Mouse (Mus musculus) adrenal gland, adult (tissue): ENCODE results near the gene Serp2.

Source experiments
- DNase-seq, 2 experiments: peaks; one replicate each; pipeline ENCODE4 v3.0.0; 2022 to 2023; ENCODE audit warnings: low spot score in 1 of 2; ENCODE audit not compliant: inconsistent age in 2 of 2

The Serp2 gene

DNA sequence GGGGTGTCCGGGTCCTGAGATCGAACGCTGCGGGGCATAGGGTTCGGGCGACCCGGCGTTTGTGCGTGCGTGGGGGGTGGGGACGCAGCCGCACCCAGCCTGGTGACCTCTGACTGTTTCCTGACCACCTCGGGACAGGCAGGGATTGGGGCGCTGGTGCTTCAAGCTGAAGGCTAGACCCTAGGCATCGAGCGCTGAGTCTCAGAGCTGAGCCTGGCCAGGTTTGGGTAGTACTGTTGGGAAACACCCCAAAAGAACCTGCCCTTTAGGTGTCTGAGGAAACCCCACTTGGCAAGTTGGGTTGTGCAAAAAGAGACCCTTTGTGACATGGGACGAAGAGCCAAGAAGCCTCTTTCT, at the start of gene Serp2:
Gene Serp2, minus strand, starts transcription at position 38 of the 357 bp plus-strand sequence.
- no peak for DNase-seq

DNA sequence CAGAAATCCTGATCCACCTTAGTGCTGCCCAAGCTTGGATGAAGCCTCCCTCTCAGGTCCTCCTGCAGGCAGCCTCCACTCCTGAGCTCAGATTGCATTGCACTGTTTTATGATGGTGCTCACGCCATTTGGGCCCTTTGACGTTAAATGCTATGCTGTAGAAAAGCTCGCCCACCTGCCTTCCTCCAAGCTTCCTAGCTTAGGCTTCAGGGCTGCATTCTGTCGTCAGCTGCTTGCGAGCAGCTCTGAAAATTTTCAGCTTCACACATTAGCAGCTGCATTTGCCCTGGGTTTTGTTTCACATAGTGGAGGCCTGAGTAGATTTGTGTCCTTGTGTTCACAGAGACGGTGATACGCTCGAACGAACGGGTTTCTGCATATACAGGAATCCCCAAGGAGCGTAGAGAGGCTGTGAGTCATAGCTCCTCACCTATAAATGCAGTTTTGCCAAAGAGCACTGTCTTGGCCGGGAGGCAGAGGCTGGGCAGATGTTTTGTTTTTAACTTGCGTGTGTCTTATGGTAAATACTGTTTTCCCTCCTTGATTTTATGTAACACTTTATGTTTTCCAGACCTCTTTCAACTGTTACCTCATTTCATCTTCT, 49.3 kb upstream of the Serp2 start:
- peak in 1 of 2 experiments; percentile 60 for DNase-seq

DNA sequence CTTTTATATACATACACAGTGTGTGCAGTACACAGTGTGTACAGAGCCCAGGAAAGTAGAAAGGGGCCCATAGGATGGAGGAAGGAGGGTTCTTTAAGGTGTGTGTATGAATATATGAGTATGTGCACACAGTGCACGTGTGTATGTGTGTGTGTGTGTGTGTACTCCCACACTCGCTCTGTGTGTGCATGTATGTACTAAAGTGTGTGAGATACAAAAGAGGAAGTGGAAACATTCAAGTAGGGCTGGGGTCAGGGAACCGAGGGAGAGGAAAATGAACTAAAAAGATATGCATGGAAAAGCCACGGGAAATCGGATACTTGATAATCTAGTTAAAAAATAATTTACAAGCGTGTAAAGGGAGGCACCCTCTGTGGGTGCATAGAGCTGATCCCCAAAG, 47.3 kb upstream of the Serp2 start:
- no peak for DNase-seq

DNA sequence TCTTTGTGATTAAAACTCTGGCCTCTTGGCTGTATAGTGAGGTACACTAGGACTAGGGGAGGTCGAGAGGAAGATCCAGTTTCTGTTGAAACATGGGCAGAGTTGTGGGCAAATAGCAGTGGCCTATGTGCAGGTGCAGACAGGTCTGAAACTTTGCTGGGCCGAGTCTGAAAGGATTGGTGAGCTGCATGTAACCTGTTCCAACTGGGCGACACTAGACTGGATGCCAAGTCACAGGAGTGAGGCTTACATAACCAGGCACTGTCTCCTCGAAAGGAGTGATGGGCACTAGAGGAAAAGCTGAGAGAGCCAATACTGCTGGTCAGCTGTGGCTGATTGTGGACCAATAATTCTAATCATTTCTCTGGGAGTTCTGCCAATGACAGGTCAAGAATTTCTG, 45.0 kb upstream of the Serp2 start:
- peak; percentile 13 to 49 for DNase-seq

DNA sequence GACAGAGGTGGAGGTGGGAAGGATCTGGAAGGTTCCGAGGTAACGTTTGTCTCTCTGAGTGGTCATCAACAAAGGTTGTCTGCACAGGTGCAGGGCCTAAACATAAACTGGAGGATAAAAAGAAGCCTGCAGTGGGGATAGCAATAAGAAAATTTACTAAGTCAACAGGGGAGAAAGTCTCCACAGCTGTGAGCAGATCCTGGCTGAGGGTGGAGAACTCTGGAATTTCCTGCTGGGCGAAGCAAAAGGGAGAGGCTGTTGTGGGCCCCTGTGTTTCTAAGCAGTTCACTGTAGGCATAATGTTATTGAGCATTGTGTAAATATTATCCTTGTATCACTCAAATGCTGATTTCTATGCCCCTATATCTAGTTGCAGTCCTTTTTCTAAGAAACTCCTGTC, 43.7 kb upstream of the Serp2 start:
- no peak for DNase-seq

DNA sequence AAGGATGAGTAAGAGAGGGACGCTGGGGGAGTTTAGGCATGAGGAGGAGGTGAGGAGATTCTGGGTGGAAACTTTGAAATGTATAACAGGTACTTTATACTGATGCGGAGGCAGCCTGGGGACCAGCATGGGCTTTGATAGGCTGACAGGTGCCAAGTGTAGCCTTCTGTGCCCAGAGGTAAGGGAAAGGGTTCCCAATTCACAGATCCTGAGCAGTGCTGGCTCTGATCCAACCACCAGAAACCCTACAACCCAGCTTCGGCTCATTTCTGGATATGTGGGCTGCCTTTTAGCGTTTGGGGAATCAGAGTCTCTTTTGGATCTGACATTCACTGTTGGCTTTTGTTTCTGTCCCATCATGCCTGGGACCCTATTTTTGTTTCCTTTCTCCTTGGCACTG, 43.0 kb upstream of the Serp2 start:
- DNase-seq, result peak in 1 of 2 experiments; percentile 9

DNA sequence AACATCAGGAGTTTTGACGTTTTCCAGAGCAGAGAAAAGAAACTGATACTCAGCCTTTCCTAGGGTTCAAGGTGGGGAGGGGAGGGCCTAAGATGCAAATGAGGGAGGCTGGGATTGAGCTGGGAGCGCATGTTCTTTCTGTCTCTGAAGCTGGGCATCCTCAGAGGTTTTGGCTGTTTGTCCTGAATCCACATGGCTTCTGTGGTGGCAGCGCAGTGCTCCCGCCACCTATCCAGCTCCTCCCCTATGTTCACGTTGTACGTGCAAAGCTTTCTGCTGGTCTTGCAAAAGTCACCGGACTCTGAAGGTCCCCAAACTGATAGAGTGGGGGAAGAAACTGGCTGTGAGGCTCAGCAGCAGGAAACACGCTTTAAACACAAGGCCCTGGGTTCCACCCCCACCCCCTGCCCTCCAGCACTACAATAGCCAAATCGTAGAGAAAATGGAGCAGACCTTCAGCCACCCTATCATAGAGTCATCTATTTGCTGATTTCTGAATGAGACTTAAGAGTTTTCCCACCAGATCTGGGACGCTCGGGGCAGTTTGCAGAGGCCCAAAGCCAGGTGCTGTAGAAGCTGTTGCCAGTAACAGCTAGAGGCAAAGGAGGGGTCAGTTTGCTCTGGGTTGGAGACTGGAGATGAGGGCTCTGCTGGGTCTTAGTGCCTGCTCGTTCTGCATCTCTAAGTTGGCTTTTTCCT, 42.0 kb upstream of the Serp2 start:
- DNase-seq, result peak; percentile 66 to 85

DNA sequence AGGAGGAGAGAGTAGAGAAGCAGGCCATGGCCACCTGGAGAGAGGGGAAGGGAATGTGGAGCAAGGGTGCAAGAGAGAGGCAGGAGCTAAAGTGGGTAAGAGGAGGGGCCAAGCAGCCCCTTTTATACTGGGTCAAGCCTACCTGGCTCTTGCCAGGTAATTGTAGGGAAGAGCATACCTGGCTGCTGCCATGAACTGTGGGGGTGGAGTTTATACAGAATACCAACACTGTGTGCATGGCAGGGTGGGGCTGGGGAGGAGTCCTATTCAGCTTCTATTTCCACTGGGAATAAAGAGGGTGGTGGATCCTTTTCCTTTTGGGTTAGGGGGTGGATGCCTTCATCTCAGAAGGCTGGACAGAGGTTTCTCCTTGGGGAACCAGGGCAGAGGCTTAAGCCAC, 41.1 kb upstream of the Serp2 start:
- peak in 1 of 2 experiments; percentile 7 for DNase-seq

DNA sequence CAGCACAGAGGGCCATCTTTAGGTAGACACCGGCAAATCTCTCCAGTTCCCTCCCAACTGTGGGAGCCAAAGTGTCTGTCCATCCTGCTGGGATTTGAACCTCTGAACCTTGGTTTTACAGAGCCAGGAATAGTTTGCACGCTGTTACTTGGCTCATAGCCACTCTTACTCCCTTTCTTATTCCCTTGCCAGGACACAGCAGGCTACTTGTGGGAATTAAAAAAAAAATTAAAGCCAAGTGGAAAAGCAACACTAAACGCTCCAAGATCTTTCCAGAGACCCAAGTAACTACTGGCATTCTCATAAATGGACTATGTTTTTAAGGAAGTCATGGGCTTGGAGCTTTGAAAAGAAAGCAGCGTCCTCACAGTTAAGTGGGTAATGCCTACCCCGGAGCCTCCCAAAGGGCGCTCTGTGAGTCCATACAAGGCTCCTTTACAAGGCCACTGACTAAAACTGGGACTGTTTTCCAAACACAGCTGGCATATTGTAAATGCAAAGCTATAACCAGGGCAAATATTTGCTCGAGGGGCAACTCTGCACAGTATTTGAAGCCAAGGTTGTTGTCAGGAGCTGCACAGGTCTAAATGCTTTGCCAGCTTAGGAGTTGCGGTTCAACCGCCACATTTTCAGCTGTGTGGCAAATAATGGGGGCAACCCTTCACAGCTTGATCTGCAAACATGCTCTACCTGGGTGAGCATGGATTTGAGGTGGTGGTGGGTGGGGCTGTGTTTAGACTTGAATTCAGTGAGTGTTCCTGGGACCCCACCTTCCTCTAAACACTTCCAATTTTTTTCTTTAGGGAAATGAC, 38.6 kb upstream of the Serp2 start:
- peak; percentile 26 to 80 for DNase-seq

DNA sequence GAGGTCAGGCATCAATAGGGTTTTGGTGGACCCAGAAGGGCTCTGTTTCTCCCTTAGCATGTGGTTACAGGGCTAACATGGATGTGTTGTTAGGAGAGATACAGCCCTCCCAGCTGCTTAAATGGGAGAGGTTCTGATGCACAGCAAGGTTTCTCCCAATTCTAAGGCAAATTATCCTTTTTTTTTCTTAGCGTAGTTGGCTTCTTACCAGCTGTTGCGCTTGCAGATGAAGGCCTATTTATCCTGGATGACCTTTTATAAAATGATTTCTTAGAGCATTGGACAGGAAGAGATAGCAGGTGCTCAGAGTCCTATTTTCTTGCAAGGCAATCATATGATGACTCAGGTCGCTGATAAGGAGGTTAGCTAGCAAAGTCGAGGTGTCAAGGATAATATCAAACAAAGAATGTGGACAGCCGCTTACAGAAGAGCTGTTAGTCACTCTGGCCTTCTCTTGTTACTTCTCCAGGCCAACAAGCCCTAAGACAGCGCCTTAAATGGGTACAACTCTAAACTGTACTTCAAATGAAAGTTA, 37.7 kb upstream of the Serp2 start:
- DNase-seq, result peak; percentile 73 to 92

DNA sequence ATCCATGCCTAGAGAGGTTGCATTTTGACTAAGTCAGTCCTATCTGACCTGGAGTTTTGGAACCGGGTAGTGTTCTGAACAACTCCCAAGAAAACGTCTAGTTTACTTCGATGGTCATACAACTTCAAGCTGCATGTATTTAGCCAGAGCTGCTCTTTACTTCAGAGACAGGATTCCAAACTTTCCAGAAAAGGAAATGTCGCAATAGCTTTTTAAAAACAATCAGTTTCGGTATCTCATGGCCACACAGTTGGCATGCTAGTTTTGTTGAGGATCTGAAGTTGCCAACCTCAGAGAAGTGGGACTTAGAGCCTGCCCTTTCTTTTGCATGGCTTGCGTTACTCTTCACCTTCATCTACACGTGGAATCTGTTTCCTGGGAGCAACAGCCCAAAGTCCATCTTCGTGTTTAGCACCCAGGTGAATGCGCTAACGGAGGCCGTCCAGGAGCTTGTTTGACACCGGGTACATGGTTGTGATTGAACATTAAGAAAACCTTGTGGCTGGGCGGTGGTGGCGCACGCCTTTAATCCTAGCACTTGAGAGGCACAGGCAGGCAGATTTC, 37.0 kb upstream of the Serp2 start:
- peak; percentile 33 to 84 for DNase-seq

DNA sequence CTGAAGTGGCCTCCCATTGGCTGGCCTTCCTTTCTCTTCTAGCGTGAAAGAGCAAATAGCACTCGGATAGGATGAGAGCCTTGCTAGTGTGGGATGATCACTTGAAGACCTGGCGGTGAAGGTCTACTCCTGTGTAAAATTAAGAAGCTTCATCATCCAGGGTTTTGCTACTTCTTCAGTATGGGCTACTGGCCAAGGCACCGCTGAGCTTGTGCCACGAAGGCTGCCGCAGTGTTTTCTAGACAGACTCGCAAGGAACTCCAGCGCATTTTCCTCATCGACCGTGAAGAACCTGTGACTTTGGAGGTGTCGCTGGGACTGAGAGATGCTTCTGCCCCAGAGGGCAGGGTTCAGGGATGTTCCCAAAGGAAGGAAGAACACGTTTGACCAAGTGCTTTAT, 36.0 kb upstream of the Serp2 start:
- peak; percentile 26 to 48 for DNase-seq

DNA sequence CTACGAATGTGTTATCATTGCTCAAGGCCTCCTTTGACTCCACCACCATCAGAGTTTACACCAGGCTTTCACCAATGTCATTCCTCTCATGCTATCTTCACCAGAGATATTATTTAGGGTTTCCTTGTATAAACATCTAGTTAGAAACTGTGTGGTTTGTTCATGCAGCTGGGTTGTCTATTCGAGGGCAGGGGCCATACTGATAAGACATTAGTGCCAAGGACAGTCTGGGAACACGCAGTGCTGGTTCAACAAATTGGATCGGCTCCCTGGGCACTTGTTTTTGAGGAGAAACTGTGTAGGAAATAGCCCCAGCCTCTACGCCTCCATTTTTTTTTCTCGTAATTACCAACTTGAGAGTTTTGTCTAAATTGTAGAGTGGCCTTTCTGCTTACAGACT, 35.4 kb upstream of the Serp2 start:
- DNase-seq, result peak; percentile 85 to 87

DNA sequence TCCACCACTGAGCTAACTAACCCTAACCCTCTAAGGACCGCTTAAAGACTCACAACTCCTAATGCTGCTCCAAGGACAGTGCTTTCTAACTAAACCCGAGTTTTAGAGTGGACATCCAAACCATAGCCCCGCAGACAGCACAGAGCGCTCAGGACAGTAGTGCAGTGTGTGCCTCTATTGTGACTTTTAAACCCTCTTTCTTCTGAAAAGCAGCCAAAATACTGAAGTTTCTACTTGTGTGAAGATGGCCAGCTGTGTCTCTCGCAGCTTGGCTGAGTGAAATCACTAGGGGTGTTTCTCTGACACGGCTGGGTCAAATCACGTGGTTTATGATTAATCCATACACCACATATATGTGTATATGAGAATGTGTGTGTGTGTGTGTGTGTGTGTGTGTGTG, 33.4 kb upstream of the Serp2 start:
- DNase-seq, result no peak

DNA sequence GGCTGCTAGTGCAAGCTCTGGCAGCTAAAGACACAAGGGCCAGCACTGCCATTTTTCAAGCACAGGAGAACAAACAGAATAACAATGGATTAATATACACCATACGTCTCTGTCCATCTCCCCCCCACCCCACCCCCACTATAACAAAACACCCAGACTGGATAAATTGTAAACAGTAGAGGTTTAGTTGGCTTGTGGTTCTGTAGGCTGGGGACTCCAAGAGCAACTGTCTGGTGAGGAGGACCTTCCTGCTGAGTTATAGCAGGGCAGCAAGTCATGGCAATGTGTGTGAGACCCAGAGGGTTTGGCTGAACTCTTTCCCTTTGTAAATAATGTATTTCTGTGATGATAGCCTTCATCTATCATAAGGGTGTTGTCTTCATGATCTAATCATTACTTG, 33.0 kb upstream of the Serp2 start:
- DNase-seq, result no peak

DNA sequence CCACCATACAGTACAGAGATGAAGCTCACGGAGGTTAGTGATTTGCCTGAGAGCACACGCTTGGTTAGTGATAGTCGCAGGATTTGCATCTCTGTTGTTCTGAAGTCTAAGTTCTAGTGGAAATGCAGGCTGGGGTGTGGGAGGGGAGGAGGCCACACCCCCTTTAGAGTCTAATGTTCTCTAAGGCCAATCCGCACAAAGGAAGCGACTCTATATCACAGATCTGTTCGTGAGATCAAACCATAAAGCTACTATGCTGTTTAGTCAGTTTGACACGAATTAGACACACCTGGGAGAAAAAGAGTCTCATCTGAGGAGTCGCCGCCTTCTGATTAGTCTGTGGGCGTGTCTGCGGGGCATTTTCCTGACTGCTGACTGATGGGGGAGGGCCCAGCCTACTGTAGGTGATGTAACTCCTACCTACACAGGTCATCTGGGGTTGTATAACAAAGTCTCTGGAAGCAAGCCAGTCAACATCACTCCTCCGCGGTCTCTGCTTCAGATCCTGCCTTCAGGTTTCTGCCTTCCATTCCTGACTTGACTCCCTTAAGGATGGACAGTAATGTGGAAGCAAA, 29.2 kb upstream of the Serp2 start:
- DNase-seq, result no peak

DNA sequence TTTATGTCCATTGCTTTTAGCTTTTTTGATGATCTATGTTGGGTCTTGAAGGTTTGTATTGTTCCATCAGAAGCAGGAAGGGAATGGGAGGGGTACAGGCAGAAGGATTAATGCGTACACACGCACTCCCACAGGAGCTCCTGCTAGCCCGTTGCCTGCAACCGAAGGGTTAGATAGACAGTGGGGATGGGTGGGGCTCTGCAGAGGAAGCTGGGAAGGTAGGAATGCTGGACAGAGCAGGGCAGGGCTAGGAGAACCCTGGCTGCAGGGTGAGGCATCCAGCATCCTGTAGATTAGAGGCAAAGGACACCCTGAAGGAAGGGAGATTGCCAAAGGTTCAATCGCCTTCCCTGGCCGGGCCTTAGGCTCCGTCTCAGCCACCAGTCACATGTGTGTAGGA, 27.3 kb upstream of the Serp2 start:
- DNase-seq, result no peak

DNA sequence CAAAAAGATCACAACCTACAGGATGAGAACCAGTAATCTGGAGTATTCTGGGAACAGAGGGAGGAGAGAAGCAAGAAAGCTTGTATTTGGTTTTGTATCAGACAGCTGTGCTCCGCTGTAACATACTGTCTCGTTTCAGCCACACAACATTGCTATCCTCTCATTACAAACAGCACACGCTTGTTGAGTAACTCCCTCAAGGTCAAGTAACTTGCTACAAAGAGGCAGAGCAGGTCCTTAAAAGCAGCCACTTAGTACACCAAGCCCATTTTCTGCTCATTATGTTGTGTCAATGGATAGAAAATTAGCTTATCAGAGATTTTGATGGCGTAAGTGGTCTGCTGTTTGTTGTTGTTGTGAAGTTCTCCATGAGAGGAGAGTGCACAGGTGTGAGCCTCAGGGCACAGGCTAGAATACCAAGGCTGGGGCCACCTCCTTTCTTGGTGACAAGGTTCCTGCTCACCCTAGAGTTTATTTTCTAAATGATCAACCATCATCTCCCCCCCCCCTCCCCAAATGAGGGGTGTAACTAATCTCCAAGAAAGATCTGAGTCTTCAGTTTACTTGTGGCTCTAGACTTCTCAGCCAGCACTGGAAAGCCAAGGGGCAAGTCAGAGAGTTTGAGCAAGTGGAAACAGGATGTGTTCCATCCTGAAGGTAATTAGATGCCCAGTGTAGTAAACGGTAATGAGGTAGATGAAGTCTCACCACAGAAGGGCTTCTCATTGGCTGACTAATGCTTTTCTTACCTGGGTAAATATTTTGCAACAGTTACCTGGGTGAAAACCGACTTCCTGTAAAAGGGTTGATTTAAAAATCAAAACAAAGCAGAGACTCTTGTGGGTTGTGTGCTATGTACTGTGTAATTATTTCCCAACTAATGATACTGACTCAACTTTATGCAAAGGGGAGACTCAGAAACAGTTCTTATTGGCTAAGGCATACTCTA, 25.6 kb upstream of the Serp2 start:
- DNase-seq, result no peak

DNA sequence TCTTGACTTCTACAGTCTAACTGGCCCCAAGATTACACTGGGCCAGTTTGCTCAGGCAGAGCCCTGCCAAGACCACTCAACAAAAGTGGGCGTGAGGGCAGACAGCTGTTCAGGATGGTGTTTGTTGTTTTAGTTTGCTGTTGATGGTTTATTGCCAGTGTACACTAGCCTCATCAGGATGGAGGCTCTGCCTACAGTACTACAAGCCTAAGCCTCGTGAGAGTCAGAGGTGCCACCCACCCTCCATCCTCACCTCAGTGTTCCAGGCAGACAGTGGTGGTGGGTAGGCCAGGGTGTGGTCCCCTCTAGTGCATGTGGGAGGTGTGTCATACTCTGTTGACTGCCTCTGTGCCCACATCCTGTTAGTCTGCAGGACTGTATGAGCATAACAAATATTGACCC, 23.0 kb upstream of the Serp2 start:
- DNase-seq, result no peak

DNA sequence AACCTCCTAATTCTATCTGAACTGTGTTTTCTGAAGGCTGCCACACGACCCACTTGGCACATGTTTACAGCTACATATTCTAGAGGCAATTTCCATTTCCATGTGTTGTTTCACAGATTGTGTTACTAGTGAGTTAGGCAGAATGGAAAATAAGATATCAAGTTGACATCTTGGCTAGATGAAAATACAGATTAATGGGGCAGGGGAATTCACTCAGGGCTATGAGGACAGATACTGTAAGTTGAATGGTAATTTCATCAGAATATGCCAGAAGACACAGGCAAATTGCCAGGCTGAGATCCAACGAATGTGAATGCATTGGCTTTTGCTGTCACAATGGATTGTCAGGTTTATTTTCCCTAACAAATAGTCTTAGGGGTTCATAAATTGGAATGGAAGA, 21.2 kb upstream of the Serp2 start:
- DNase-seq, result no peak
